Mouse (Mus musculus): Measurements from ENCODE around the gene Pi16. TPM values are rescaled to one million over a fixed set of nuclear protein-coding genes. Genes with fewer than 3 reads are reported as not detected.
"Not testable (repeated sequence)": the region's sequence is repeated elsewhere in the genome, so short reads cannot be mapped to it uniquely, and the experiment has no call there.

The Pi16 gene
- total RNA-seq, 2 experiments from 2014 or later: 27.9 to 47.2 TPM

DNA sequence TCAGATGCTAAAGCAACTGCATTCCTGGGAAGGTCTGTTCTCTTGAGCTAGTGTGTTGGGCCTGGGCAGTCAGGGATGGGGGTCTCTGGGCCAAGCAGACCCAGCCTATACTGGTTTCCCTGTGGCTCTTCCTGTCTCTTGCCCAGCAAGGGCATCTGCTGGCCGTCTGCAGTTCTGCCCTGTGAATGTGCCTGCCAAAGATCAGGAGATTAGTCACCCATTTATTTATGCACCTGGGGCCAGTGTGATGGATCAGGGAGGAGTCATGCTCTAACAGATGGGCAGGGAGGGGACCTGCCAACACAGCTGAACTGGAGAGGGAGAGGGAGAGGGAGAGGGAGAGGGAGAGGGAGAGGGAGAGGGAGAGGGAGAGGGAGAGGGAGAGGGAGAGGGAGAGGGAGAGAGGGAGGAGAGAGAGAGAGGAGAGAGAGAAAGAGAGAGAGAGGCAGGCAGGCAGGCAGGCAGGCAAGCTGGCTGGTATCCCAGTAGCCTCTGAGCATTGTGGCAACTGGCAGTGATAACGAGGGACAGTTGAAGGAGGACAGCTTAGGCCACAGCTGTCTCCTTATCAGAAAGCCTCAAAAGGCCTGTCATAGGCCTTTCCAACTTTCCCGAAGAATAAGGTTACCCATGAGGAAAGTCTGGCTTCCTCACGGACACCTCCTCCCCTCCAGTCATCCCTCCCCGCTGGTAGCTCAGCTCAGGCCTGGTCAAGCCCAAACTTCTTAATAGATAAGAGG, 13.4 kb downstream of the Pi16 start:
- peak; percentile 59 for DNase-seq

DNA sequence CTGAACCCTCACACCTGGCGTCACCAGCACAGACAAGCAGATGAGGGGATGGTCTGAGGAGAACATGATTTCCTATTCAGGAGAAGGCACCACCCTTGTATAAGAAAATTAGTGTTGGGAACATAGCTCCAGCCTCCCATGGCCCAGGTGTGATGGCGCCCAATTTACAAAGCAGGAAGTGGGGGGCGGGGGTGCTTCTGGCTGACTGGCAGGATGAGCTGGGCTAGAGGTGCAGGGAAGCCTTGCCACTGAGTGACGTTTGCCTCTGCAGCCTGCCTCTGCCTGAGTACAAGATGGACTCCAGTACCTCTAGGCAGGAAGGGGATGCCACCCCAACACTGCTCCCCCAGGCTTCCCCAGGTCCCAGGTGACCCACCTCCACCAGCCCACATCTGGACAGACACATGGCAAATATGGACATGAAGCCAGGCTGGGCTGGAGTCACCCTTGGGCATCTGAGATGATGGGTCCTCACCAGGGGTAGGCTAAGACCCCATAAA, 14.8 kb downstream of the Pi16 start:
- DNase-seq: no peak

DNA sequence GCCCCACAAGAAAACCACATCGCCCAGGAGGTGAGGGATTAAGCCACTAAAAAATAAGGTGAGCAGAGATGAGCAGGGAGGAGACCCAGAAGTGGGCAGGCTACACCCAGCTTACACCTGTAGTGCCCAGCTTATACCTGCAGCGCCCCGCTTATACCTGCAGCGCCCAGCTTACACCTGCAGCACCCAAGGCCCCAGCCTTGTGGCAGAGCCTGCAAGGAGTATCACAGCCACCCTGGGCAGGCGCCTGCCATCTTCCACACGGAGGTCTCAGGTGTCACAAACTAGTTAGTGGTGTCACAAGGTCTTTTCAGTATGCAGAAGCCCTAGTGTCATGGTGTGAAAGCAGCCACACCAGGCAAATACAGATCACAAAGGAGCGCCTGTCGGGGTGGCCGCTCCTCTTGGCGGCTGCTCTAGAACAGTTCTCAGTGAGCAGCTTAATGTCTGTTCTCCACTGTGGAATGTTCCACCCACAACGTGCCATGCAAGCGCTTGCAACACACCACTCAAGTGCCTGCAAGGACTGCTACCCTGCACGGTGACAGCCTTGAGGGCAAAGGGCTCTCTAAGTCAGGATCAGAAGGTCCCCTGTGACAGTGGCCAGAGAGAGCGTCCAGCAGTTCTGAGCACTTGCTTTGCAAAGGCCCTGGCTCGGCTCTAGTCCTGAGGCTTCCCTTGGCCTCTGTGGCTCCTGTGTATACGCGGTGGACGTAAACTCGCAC, 18.9 kb downstream of the Pi16 start:
- no peak for DNase-seq

DNA sequence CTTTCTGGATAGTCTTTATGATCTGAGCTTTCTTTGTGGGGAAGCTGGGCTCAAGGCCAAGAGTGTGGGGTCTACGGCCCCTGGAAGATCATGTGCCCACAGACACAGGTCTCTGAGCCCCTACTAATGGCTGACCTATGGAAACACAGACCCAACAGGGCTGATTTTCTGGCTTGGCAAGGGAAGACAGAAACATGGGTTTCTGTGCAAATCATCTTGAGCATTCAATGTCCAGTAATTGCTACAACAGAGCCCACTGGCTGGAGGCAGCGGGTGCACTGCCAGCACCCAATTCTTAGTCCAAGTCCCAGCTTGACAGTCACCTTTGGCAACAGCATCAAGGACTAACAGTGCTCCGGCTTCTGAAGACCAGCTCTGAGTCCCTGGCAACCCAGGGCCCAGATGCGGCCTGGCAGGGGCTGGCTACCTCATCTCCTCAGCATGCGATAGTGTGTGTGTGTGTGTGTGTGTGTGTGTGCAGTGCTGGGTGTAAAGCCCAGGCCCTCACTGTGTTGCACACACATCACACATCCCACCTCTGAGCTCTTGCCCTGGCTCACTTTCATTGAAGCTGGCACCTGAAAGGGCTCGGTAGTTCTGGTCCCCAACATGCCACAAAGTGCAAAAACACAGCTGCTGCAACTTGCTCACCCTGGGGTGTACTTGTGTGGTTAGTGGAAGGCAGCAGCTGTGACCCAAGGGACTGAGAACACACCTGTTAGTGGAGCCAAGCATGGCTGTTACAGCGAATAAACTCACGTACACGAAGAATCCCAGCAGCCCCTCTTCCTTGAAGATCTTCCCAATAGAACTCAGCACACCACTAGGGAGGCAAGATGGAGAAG, 20.7 kb downstream of the Pi16 start:
- DNase-seq: peak; percentile 67

DNA sequence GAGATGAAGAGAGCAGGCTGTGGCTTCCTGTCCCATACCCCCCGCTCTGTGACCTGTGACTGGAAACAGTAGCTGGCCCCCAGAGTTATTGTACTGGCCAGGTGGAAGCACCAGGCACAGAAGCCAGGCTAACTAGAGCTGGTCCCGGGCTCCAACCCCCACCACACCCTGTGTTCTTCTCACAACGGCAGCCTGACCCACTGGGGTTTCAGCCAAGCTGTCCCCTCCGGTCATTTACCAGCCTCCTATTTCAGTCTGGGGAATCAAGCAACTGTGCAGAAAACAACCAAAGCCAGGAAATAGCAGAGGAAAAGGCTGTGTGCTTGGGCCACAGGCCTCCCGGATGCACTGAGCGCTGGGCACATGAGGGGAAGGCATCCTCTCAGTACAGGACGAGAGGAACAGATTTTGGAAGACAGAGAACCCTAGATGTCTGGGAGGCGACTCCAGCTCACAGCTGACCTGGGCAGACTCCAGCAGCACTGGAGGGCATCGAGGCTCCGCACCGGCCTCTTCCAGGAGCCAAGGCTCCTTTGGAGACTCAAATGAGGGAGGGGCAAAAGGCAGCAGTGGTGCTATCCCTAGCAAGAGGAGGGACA, 21.8 kb downstream of the Pi16 start:
- peak; percentile 59 for DNase-seq

DNA sequence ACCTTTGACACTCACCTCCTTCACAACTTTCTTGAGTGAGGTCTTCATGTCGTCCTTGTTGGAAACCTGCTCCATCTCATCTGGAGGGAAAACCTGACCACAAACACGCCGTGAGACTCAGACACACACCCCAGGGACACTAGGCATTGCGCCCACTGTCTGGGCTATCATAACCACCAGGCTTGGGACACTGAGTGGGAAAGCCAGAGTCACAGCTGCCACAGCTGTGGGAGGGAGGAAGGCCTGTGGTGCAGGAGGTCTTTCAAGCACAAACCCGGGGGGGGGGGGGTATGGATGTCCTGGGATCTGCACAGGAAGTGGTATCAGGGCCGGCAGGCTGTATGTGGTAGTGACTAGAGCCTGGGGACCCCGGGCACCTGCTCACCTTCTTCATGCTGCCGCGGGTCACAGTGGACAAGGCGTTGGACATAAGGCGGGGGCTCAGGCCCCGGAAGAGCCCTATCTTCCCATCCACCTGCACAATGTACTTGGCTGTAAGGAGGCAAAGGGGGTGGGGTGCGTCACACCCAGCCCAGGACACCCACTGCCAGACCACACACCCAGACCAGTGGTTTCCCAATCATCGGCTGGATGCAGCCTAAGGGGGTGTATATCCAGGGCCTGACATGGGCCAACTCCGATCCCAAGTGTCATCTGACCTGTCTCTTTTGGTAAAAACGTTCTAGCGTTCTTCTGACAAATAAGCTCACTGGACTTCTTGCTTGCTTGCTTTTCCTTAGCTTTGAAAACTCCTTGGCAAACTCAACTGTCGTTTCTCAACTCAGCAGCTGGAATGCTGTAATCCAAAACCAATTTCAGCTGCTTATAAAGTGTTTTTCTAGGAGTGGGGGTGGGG, 23.2 kb downstream of the Pi16 start:
- peak; percentile 75 for DNase-seq

DNA sequence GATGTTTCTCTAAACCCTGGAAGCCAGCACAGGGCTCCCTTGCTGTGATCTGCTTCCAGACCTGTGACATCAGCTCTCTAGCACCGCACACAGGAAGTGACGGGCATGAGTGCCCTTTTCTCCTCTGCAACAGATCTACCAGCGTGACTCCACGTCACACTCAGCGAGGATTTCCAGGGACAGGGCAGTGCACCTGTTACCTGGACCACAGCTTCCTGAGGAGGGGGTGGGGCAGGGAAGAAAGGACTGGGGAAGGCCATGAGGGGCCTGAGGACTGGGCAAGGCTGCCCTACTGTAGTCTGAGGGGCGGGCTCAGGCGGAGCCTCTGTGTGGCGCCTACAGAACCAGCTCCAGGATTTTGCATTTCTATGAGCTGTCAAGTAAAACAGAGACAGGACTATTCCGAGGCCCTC, 24.1 kb downstream of the Pi16 start:
- peak; percentile 50 for DNase-seq

DNA sequence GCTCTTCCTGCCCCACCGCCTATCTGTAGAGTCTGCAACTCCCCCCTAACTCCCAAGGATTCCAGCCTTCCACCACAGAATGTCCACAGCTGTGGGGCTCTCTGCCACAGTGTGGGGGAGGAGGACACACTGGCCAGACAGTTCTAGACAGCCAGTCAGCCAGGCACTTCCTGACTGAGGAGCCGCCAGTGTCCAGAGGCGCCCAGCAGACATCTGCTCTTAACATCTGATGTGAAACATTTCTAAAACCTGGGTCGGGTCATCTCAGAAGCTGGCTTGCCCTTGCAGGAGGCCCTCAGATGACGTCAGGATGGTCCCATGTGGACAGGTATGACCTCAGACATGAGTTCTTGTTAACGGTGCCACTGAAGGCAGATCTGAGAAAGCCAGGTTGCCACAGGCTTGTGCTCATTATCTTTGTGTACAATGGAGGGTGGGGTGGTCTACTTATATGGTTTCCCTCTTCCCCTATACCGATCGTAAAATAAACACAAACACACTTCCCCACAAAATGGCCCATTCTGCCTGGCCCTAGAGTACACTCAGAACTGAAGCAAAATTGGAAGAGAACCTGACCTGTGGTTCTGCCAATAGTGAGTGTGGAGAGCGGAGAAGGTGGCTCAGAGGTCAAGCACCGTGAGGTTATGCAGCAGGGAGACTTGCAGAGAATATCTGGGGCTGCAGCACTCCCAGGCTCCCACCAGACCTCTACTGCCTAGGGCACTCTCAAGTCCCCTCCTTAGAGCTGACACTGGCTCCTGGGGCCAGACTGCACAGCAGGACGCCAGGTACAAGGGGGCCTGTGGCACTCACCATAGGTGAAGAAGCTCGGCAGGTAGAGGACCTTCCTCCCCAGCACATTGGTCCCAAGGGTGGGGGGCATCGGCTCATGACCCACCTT, 24.8 kb downstream of the Pi16 start:
- peak; percentile 81 for DNase-seq

DNA sequence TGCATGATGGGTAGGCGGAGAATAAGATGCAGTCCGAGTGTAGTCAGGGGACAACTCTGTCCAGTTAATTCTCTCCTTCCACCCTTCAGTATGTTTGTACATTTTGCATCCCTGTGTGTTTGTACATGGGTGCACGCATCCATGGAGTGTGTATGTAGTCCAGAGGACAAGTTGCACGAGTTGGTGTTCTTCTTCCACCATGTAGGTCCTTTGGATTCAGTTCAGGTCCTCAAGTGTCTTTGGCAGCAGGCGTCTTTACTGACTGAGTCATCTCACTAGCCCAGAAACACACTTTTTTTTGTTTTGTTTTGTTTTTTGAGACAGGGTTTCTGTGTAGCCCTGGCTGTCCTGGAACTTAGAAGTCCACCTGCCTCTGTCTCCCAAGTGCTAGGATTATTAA, 25.8 kb downstream of the Pi16 start:
- DNase-seq: no peak

DNA sequence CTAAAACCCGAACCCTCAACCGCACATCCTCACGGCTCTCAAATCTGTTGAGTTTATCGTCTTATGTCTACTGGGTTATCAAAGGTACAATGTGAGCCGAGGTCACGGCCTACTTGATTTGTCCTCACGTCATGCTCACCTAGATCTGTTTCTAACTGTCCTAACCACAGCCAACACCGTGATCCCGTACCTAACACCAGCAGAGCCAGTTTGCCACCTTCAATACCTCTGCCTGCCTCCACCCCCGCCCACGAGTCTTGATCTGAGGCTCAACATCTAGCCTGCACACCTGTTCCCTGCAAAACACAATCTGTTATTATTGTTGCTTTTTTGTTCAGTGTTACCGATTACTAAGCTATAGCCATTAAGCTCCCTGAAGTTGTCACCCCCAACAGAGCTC, 27.8 kb downstream of the Pi16 start:
- no peak for DNase-seq

DNA sequence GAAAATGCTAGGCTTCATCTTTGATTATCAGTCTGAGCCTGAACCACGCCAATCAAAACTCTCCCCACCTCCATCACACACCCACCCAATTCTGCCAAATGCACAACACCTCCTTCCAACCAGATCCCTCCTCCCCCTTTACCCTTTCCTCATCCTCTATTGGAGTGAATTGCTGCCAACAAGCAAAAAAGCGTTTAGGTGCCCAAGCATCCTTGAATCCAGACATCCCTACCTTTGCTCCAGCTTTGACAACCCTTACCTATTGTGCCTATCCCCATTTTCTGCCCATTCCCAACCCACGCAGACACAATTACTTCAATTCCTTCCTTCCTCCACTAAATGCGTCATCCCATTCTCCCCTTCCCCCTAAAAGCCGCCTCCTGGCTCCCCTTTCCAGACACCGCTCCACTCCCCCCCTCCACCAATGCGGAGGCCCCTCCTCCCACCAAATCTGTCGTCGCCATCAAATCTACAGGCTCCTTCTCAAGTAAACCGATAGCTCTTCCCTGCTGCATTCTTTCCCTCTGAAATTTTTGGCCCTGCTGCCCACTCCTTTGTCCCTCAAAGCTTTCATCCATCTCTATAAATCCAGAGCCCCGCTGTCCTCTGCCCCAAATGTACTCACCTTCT, 29.1 kb downstream of the Pi16 start:
- DNase-seq: no peak

DNA sequence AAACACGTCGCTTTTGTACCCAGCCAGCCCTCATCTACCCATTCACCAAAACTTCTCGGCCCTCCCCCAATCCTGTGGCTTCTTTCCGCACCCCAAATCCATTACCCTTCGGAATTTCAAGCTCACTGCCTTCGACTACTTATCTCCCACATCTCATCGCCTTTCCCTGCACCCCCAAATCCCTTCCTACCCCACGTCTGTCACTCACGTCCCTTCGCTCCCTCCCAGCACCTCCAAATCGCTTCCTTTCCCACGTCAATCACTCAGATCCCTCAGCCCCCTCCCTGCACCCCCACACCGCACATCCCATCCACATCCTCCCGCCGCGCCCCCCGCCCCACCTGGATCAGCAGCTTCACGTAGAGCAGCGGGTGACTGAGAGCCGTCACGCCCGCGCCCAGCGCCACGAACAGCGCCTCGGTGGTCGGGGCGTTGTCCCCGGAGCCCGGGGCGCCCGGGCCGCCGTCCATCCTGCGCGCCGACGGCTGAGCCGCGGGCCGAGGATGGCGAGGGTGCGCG, 29.7 kb downstream of the Pi16 start:
- no peak for DNase-seq

DNA sequence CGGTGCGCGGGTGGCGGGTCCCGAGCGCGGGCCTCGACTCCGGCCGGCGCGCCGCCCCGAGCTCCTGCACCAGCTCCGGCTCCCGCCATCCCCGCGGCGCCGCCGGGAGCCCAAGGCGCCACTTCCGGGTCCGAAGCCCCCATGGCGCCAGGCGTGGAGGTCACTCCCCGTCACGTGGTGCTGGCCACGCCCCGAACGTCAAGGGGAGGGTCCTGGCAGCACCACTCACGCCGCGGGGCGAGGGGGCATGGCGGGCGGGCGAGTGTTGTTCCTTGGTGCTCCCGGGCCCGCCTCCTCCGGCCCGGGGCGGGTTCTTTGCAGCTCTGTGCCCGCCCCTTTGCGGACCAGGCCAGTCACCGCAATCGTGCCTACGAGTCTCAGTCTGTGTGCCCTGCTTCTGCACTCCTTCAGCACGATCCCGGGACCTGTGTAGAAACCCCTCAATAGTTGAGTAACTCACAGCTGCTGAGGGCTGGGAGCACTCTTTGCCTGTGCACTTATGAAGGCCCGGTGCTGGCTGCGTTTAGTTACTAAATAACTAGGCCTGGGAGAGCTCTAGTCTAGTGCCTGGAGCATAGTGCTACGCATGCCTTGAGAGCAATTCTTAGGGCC, 30.3 kb downstream of the Pi16 start, which contains the start of gene Mtch1:
Gene Mtch1, minus strand, starts transcription at position 290 of the 612 bp plus-strand sequence.
- peak; percentile 99 for DNase-seq

DNA sequence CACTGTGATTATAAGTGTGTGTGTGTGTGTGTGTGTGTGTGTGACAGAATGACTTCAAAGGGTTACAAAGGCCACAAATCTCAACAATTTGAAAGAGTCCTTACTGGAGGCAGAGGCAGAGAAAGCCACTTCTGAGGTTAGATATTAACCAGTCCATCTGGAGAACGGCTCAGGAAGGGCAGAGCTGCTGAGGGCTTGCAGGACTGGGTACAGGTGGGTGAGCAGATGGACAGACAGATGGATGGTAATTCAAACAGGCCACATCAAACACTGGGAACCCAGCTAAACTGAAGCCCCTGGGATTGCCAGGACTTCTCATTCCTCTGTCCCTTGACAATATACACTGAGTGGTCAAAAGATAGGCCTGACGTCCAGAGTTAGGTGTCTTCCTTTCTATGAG, 31.5 kb downstream of the Pi16 start:
- DNase-seq: no peak

DNA sequence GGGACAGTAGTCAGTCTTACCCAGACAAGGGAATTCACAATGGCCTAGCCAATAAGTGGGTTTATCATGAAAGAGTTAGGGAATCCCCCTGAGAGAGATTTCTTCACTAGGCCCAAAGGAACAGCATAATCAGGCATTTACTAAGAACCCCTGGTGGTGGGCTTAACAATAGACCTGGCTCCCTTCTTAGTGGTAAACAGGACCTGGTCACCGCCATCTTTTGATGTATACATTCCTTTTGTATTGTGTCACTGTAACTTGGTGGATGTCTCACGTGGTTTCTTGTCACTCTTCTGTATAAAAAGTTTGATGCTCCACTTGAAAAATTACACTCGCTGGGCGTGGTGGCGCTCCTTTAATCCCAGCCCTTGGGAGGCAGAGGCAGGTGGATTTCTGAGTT, 33.6 kb downstream of the Pi16 start:
- DNase-seq: not testable (repeated sequence)

DNA sequence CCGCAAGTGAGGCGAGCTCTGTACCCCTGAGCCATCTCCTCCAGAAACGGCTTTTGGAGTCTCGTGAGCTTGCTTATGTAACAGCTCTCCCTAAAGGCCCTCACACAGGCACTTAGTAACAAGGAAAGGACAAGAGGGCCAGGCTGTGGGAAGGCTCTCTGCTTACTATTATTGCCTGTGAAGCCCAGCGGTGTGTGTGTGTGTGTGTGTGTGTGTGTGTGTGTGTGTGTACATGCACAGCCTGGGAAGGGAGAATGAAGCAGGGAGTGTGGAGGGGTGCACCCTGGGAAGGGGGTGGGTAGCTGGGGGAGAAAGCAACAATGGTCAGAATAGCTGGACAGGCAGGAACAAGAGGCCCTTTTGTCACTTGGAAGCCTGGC, 38.0 kb downstream of the Pi16 start:
- DNase-seq: no peak

DNA sequence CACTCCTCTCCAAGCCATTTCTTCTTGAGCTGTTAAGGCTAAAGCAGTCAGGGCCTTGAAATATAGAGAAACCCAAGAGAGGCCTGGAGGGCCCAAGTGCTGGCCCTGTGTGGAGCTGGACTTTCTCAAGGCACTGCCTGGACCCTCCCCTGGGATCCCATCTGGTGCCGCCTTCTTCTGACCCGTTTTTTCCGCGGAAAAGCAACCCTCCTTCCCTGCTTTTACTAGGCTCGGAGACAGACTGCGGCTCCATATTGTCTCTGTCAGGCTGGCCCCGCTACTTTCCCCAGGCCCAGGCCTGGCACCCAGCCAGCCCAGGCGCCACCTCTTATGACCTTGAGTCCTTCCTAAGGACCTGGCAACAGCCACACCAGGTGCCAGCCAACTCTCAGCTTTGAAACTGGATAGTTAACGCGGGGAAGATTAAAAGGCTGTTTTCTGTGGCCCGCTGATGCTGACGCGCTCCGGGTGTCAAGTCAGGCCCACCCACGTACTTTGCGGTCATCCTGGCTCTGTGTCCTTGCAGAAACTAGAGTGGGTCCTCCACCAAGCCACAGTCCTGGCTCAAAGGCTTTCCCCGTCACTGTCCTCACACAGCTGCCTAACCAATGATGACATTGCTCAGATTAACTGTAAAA, 38.5 kb downstream of the Pi16 start:
- peak; percentile 77 for DNase-seq

DNA sequence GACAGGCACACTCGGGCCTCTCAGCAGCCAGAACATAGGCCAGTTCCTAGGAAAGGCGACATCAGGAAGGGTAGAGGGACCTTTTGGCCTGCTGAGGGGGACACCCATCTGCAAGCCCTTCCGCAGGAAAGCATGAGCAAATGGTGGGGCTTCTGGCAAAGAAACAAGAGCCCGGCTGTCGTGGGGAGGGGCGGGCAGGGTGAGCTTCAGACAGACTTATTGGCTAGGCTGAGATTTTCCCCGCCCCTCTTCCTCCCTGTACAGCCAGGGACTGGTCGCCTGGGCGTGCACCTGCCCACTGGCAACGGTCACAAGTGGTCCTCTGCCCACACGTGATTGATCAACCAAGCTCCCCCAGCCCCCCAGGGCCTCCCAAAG, 39.0 kb downstream of the Pi16 start:
- DNase-seq: peak; percentile 82
